Comparison of ENCODE assay signal across 8 mouse cellular contexts in genomic region chr1:52726371-52727055, GRCm38 (mm10). TPM values are rescaled to one million over a fixed set of nuclear protein-coding genes. Genes with fewer than 3 reads are reported as not detected.
A peak's percentile ranks its signal among the peaks of the same experiment; 100 is the strongest.
DNase-seq lines count a peak whose midpoint lies in the region; ATAC-seq and TF ChIP-seq lines count a peak whose summit lies in the region.

No protein-coding gene starts in this region.

- peak overlapping the region; percentile 94 for H3K4me2 ChIP-seq in lung, embryonic 14.5 days
- H3K4me2 ChIP-seq in neural tube, embryonic 15.5 days = peak overlapping the region; percentile 70

- peak overlapping the region; percentile 63 for H3K9ac ChIP-seq in ES-E14 (ENCODE audit: insufficient read depth, low read depth, low read length, poor library complexity, severe bottlenecking)
- H3K9ac ChIP-seq in lung, embryonic 14.5 days = peak overlapping the region; percentile 70
- peak overlapping the region; percentile 90 for H3K9ac ChIP-seq in neural tube, embryonic 15.5 days (replicated peaks)

- no peaks in the 10 kb centered on the region for H3K9me3 ChIP-seq in ES-E14 (ENCODE audit: control insufficient read depth, insufficient read depth, low read depth, low read length)
- H3K9me3 ChIP-seq in lung, embryonic 14.5 days (ENCODE audit: low read depth, low read length) = no peaks in the 10 kb centered on the region
- no peaks in the 10 kb centered on the region for H3K9me3 ChIP-seq in neural tube, embryonic 15.5 days (replicated peaks)

- H3K4me1 ChIP-seq in ES-E14 (ENCODE audit: control insufficient read depth in 2 of 2, insufficient read depth in 2 of 2, low read length in 2 of 2, poor library complexity in 1 of 2) = 0 out of 4 replicates have a peak, but pooled peaks cover 0 to 2% of the 10 kb centered on the region in 2 experiments
- peaks cover 16% of the 10 kb centered on the region; the same call in 1 of the 2 replicates for H3K4me1 ChIP-seq in cerebellum, adult 2 months (ENCODE audit: control insufficient read depth, insufficient read depth, low read length)
- H3K4me1 ChIP-seq in lung, embryonic 14.5 days (ENCODE audit: insufficient read depth) = no peaks in the 10 kb centered on the region
- peaks cover 24% of the 10 kb centered on the region for H3K4me1 ChIP-seq in neural tube, embryonic 15.5 days

- TF ChIP-seq POLR2A in cerebellum, adult 2 months (IDR thresholded peaks at IDR 0.05; ENCODE audit: borderline replicate concordance, insufficient read depth, low read length) = no peak

- no peaks in the 10 kb centered on the region for H3K36me3 ChIP-seq in ES-E14 (ENCODE audit: control insufficient read depth, insufficient read depth, low read length, poor library complexity, severe bottlenecking)
- H3K36me3 ChIP-seq in lung, embryonic 14.5 days (ENCODE audit: insufficient read depth) = no peaks in the 10 kb centered on the region
- H3K36me3 ChIP-seq in neural tube, embryonic 15.5 days = no peaks in the 10 kb centered on the region

- in situ Hi-C loops in ES-E14 (cut with MboI; ENCODE audit: low sequenced_read_pairs in 2 of 2, unreplicated experiment in 2 of 2) = no loop called here

- no peak for TF ChIP-seq CTCF in cerebellum, adult 2 months (IDR thresholded peaks at IDR 0.05; ENCODE audit: borderline replicate concordance, insufficient read depth, low read depth, low read length)
- TF ChIP-seq CTCF in lung, embryonic 14.5 days (IDR thresholded peaks at IDR 0.05; ENCODE audit: low read depth) = no peak

- H3K27me3 ChIP-seq in cerebellum, adult 2 months (ENCODE audit: control insufficient read depth, insufficient read depth, low read length) = no peaks in the 10 kb centered on the region
- H3K27me3 ChIP-seq in lung, embryonic 14.5 days (ENCODE audit: insufficient read depth, low read length) = 0 out of 2 replicates have a peak, but pooled peaks cover 8% of the 10 kb centered on the region
- no peaks in the 10 kb centered on the region for H3K27me3 ChIP-seq in neural tube, embryonic 15.5 days (replicated peaks)

- peak overlapping the region; percentile 72 to 85 for H3K4me3 ChIP-seq in ES-E14 (ENCODE audit: insufficient read depth in 1 of 2, low read depth in 1 of 2, low read length in 2 of 2, poor library complexity in 1 of 2, severe bottlenecking in 1 of 2)
- H3K4me3 ChIP-seq in cerebellum, adult 2 months (replicated peaks; ENCODE audit: insufficient read depth, low read depth, low read length) = peak overlapping the region; percentile 59
- peak overlapping the region; percentile 74 for H3K4me3 ChIP-seq in lung, embryonic 14.5 days (ENCODE audit: low read depth, low read length)
- peak overlapping the region; percentile 80 for H3K4me3 ChIP-seq in neural tube, embryonic 15.5 days (replicated peaks)

- peak; percentile 52 for ATAC-seq in frontal cortex, adult (ENCODE audit: low TSS enrichment)
- ATAC-seq in lung, embryonic 14.5 days (ENCODE audit: insufficient read depth) = peak; percentile 74
- peak; percentile 88 for ATAC-seq in neural tube, embryonic 15.5 days (ENCODE audit: low FRiP score)

- H3K27ac ChIP-seq in ES-E14 (ENCODE audit: insufficient read depth, low read depth, low read length, poor library complexity, severe bottlenecking) = no peak overlapping the region
- peak overlapping the region; percentile 90 for H3K27ac ChIP-seq in cerebellum, adult 2 months (ENCODE audit: insufficient read depth, low read length)
- 0 out of 2 replicates have a peak overlapping the region, but pooled peaks have one; percentile 42 for H3K27ac ChIP-seq in lung, embryonic 14.5 days (ENCODE audit: low read depth)
- peak overlapping the region; percentile 91 for H3K27ac ChIP-seq in neural tube, embryonic 15.5 days (replicated peaks)

- peak; percentile 38 for DNase-seq in ES-E14 (ENCODE audit: low read depth, low spot score)
- peak; percentile 64 to 80 for DNase-seq in cerebellum, adult 2 months
- DNase-seq in heart, postnatal 4 days = peak; percentile 50
- DNase-seq in layer of hippocampus, adult 8-10 months (ENCODE audit: low spot score in 2 of 2) = peak; percentile 48 to 55
- peak; percentile 63 for DNase-seq in lung, embryonic 14.5 days
- peak; percentile 8 for DNase-seq in testis, postnatal 14 days (ENCODE audit: low spot score)

- WGBS in cerebellum, adult 2 months = under 1% methylated on average over 56 of the region's 56 CpGs
- under 1% methylated on average over 56 of the region's 56 CpGs for WGBS in lung, embryonic 14.5 days
- 1% methylated on average over 53 of the region's 56 CpGs for WGBS in neural tube, embryonic 15.5 days

TF ChIP-seq in ES-E14, 5 proteins besides CTCF, POLR2A, EP300 and RAD21:
- TF ChIP-seq ZC3H11A (IDR thresholded peaks at IDR 0.05; ENCODE audit: borderline replicate concordance, low read depth, low read length) = no peak
- TF ChIP-seq MAFK (IDR thresholded peaks at IDR 0.05; ENCODE audit: insufficient read depth, low read depth, low read length) = no peak
- TF ChIP-seq ZNF384 (IDR thresholded peaks at IDR 0.05; ENCODE audit: low read depth, low read length) = no peak
- TF ChIP-seq HCFC1 (IDR thresholded peaks at IDR 0.05; ENCODE audit: borderline replicate concordance, insufficient read depth, low read length) = no peak
- TF ChIP-seq CHD2 (IDR thresholded peaks at IDR 0.05; ENCODE audit: low read depth, low read length) = no peak

RNA-seq across cellular contexts. Expression of gene Mfsd6, which starts 0.7 kb away (rescaled TPM):
- total RNA-seq in ES-E14 (2012; rRNA removed) = 0.98 and 1.3 TPM in 2 replicates
- 48.3 and 51.5 TPM in 2 replicates for polyA plus RNA-seq in cerebellum, adult 2 months (2012; rRNA removed)
- total RNA-seq in heart, postnatal 4 days (2021) = 10 to 100 TPM; 14.3 to 15.2 TPM
- 10 to 100 TPM; 78.0 to 94.4 (median 85.5) TPM for total RNA-seq in layer of hippocampus, adult 8-10 months (2022)
- 3.1 and 3.9 TPM in 2 replicates for polyA plus RNA-seq in lung, embryonic 14.5 days (2014; fragmentation: Nextera tagmentation; extraction: Ambion mirVana)
- polyA plus RNA-seq in neural tube, embryonic 15.5 days (2015; fragmentation: Nextera tagmentation; extraction: Ambion mirVana) = 10.2 and 11.7 TPM in 2 replicates

Comparison
In these comparisons a context has a peak if more than half of its experiments do, and no peak if none do; other contexts are left out.
1. DNase-seq: peak in every context shown above with its lines; median percentile 72 in cerebellum, adult 2 months; 63 in lung, embryonic 14.5 days; 52 in layer of hippocampus, adult 8-10 months; 50 in heart, postnatal 4 days; 38 in ES-E14; 8 in testis, postnatal 14 days.
2. RNA of gene Mfsd6, which starts 0.7 kb away (total RNA-seq): 78.0 to 94.4 TPM in layer of hippocampus, adult 8-10 months; 14.3 to 15.2 TPM in heart, postnatal 4 days and 0.98 to 1.3 TPM in ES-E14; every median in the first group is over 4 times any median in the second.
3. Peak in every context shown above with its lines, with median percentiles within 50 percentile points of each other: H3K4me3 ChIP-seq, H3K9ac ChIP-seq and ATAC-seq.